Mouse (Mus musculus) heart, postnatal 10 days (tissue): ENCODE measurements at regions not wholly inside any gene's neighbourhood (a gene's known extent, or its start where the extent isn't known, plus 50 kb on each side); places are given as distances from the start of the nearest gene placed in this dataset.
"Not testable (repeated sequence)": the region's sequence is repeated elsewhere in the genome, so short reads cannot be mapped to it uniquely, and the experiment has no call there.

ENCODE experiments used
- DNase-seq, 2 experiments: peaks; one replicate each; pipeline ENCODE4 v3.0.0; 2021
- intact Hi-C: fragments of 180-260 bp; cut with DNase I; formaldehyde crosslinking; loops from one replicate; pipeline ENCODE4 v1.15.1; 2025

DNA sequence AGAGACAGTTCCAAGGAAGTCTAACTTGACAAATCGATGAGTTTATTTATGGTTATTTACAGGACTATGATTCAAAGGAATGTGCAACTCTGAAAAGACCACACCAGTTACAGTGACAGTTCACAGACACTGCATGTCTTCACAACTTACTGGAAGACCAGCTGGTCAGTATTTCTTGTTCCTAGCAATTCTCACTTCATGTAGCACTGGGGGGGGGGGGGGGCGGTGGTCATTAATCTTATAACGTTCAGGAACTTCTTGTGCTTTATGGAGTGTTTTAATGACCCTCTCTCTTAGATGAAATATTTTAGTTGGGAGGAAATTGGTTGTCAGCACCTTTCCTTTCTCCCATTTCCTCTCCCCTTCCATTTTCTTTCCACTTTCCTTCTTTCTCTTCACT, 1752.1 kb upstream of the Cntnap5a start:
- DNase-seq = no peak
- intact Hi-C loops = no loop called here

DNA sequence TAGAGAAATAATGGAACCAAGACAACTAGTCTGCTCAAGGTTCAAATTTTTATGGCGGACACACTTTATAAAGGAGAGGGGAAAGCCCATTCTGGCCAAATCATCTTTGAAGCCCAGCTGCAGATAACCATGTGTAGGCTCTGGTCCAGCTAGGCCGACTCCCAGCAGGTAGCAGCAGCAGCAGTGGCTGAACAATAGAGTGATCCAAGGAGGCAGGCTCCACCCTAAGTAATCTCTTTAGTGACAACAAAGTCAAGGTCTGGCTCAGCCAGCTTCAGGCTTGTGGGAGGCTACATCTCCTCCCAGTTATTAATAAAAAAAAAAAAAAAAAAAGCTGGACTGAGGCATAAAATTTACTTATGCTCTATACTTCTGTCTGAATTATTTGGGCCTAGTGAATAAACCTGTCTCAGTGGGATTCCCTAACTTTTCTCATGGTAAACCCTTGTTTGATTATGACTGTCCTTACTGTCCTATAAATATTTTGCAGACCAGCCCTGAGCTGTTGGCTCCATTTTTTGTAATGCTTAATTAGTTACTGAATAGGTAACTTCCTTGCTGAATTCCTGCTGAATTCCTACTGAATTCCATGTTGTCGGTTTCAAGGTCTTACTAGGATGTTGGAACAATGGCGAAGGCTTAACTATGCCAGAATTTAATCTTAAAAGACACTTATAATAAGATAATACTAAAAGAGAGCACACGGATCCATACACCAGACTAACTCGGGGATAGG, 1726.4 kb upstream of the Cntnap5a start:
- intact Hi-C loops = no loop called here
- no peak for DNase-seq

DNA sequence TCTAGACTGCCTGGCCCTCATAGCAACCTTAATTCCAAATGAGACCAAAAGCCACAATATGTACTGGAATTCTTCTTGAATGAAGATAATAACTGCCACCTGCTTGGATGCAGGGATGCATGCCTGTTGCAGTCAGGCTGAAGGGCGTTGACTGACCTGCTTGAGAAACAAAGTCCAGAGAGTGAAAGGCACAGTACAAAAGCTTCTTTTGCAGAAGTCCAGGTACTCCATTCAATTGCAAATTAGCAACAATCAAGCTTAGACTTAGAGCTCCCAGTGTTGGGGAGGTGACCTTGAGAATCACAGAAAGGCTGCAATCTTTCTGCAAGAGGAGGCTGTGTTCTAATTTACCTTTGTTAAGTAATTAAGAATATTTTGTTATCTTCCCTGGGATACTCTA, 1725.3 kb upstream of the Cntnap5a start:
- intact Hi-C loops, DNase-seq: not testable (repeated sequence)

DNA sequence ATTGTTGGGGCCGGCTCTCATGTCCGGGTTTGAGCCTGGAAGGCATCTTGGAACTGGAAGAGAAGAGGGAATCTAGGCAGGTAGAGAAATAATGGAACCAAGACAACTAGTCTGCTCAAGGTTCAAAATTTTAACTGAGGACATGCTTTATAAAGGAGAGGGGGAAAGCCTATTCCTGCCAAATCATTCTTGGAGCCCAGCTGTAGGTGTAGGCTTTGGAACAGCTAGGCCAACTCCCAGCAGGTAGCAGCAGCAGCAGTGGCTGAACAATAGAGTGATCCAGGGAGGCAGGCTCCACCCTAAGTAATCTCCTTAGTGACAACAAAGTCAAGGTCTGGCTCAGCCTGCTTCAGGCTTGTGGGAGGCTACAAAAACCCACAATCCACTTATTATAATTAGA, 1720.6 kb upstream of the Cntnap5a start:
- DNase-seq, intact Hi-C loops: not testable (repeated sequence)

DNA sequence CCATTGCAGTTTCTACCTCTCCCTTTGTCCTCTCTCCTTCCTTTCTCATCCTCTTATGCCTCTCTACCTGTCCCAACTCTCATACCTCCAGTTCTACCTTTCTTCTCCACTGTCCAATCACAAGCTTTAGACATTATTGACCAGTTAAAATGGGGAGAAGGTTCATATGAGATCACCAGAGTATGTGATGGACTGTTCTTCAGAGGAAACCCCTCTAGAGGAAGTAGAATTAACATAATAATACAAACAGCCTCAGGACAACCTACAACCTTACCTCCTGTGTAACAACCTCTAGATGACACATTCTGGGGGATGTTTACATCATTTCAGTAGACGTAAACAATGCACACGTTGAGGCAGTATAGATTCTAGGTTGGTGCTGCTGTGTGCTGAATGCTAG, 1720.1 kb upstream of the Cntnap5a start:
- intact Hi-C loops = no loop called here
- DNase-seq = no peak

DNA sequence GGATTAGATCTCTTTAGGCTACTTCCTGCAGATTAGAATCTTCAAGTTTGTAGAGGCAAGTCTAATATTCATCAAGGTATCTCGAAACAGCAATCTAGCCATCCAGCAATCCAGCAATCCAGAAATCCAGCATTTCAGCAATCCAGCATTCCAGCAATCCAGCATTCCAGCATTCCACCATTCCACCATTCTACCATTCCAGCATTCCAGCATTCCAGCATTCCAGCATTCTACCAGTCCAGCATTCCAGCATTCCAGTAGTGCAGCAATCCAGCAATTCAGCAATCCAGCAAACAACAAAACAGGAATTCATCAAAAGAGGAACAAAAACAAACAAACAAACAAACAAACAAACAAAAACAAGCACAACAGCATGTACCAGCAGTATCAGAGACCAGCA, 1713.9 kb upstream of the Cntnap5a start:
- DNase-seq = no peak
- intact Hi-C loops = no loop called here

DNA sequence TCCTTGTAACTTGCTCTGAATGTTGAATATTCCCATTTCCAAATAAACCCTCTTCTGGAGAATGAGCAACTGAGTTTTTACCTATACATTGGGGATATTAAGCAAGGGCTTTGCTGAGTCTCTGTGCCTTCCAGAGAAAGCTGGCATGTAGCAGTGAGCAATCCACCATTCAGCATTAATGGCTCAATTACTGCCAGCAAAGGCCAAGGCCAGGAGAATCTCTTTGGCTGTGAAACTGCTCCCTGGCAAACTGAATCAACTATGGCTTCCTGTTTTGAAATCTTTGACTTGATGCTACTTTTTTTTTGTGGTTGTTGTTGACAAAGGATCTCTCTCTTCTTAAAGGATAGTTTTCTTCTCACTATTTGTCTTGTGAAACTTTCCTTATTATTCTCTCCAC, 1704.4 kb upstream of the Cntnap5a start:
- intact Hi-C loops = no loop called here
- DNase-seq = no peak

DNA sequence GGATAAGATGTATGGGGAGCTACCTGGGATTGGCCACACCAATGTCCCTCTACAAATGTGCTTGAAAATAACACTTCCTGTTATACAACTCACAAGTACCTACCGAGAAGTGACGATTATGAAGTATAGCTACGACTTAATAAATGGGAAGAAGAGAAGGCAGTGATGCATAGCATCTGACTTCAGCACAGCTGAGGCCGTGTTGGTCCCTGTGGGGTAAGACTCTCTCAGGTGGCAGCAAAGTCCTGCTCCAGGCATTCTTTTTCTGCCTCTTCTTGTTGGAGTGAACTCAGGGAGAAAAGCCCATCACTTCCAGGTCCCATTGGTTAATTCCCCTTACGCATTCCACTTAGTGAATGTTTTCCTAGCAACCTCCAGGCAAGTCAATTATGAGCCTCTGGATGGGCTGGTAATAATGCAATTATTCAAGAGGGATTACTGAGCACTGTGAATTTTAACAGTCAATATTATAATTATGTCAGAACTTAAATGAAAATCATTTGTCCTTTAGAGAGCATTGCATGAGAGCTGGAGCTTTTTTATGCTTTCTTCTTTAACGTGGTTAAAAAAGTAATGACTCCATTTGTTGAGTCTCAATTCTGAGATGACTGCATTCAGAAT, 1694.8 kb upstream of the Cntnap5a start:
- intact Hi-C loops = no loop called here
- no peak for DNase-seq

DNA sequence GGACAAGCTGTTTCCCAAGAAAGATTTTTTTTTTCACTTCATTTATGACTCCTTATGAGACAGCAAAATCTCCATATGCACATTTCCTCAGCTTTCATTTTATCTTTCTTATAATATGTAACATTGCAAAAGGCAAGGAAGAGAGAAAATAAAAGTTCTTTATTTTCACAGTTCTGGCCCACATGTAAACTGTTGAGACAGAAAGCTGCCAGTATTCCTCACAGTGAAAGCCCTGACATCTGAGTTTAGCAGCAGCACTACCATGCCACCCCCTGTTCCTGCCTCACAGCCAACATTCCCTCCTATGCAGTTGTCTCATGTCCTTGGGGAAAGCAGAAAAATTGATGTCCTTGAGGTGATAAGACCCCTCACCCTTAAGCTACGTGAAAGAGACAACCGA, 1692.1 kb upstream of the Cntnap5a start:
- no peak for DNase-seq
- intact Hi-C loops = no loop called here

DNA sequence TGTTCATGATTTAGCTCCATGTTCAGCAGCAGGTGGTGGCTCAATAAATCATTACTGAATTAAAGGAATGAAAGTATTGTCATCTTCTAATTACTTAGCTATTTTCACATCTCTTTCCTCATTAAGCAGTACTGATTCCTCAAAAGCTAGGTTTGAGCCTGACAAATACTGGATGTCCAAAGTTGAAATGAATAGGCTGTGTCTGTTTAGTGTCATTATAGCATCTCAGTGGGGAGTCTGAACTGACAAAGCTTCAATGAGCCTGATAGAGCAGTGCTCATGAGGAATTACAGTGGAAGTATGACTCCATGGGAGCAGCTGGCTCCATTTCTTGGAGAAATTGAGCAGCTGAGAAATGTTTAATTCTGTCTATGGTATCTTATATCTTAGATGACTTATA, 1646.7 kb upstream of the Cntnap5a start:
- DNase-seq = no peak
- intact Hi-C loops = no loop called here

DNA sequence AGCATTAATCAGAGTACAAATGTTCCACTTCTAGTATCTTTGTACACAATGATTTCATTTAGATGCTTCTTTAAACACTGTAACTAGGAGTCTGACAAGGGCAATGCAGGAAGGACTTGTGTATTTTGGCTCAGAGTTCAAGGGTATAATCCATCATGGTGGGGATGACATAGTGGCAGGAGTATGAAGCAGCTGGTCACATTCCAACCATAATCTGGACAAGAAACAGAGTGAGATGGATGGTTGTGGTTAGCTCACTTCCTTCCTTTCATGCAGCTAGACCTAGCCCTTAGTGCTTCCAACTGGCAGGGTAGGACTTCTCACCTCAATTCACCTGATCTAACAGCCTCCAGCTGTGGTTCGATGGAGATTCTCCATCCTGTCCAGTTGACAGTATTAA, 1645.2 kb upstream of the Cntnap5a start:
- intact Hi-C loops = no loop called here

DNA sequence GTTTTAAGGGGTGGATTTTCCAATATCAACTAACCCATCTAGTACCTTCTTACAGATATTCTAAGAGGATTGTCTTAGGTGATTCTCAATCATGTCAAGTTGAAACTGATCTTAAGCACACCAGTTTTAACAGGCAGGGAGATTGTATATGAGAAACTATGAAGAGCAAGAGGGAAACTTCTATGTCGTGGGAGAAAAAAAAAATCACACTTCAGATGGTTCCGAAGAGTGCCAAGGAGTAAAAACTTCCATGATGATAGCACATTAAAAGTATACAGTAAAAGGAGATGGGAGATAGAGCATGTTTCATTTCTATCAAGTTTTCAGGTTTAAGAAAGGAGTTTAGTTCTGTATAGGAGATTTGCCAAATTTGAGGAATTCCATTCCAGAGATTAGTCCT, 1621.5 kb upstream of the Cntnap5a start:
- intact Hi-C loops = no loop called here
- no peak for DNase-seq

More for the DNA sequence above, 1645.2 kb upstream of the Cntnap5a start:
- DNase-seq = peak; percentile 3 to 4

DNA sequence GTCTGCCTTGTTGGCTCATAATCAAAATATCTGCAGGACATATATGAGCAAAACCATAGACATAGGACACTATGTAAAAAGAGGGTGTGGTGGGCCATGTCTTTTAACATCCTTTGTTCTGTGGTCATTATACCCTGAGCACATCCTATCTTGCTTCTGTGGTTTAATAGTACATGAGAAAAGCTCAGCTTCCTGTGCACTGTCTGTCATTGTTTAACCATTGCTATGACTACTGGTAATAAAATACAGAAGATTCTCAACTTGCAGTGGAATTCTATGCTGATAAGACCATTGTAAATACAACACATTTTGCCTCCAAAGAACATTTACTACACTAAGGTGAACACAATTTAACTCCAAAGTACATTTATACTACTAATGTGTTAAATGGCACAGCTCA, 1610.0 kb upstream of the Cntnap5a start:
- DNase-seq = no peak
- intact Hi-C loops = no loop called here
